Mouse (Mus musculus) ES-Bruce4 (cell line): Measurements from ENCODE around the gene Slc22a12.

Experiments
- CTCF ChIP-seq: IDR thresholded peaks from one replicate; pipeline ENCODE4 v1.8.1; 2011; ENCODE audit warnings: low read depth, low read length
- EP300 ChIP-seq: IDR thresholded peaks from 2 replicates; pipeline ENCODE4 v1.6.1; 2011; ENCODE audit warnings: low read depth, low read length; ENCODE audit not compliant: insufficient read depth
- POLR2A ChIP-seq: IDR thresholded peaks from one replicate; pipeline ENCODE4 v1.8.1; 2011; ENCODE audit warnings: low read length; ENCODE audit not compliant: insufficient read depth

GRCm38 (mm10) chr19:6502543-6503319 lies 40.1 kb downstream of the Slc22a12 start:
- no peak for TF ChIP-seq POLR2A
- TF ChIP-seq CTCF: no peak
- TF ChIP-seq EP300: no peak
